Mouse (Mus musculus): ENCODE measurements around the gene Arhgef2. TPM values are rescaled to one million over a fixed set of nuclear protein-coding genes. Genes with fewer than 3 reads are reported as not detected.
"Not testable (repeated sequence)": the region's sequence is repeated elsewhere in the genome, so short reads cannot be mapped to it uniquely, and the experiment has no call there.

The Arhgef2 gene
- polyA plus RNA-seq, 1 experiment from 2014 or later = 175 TPM

GRCm38 (mm10) chr3:88569093-88569492 lies 36.7 kb upstream of the Arhgef2 start:
- in situ Hi-C loops (cut with MboI; ENCODE audit: low pct_unique_long_range_greater_than_20kb) = no loop called here
- ATAC-seq (no peak), DNase-seq (ENCODE audit: low read depth, low spot score) (no peak)
- TF ChIP-seq CTCF (IDR thresholded peaks at IDR 0.05) = no peak
- ChIA-PET POLR2A (interaction anchor here (1.1 to 1.3 kb wide), 3 partner anchors 9 to 24 kb away, joined by 3 to 4 read pairs (median 4); no protein-coding TSS in a partner anchor), CTCF (interaction anchor here (1.1 to 3.7 kb wide), 5 partner anchors 10 to 39 kb away, joined by 3 to 12 read pairs (median 5); no protein-coding TSS in a partner anchor)
- H3K27me3 ChIP-seq = no peaks in the 10 kb centered on the region

- in situ Hi-C loops (cut with MboI; ENCODE audit: low pct_unique_long_range_greater_than_20kb) = no loop called here
- TF ChIP-seq CTCF (IDR thresholded peaks at IDR 0.05) = no peak
- ATAC-seq (no peak), DNase-seq (ENCODE audit: low read depth, low spot score) (no peak)
- ChIA-PET CTCF (interaction anchor here (1.0 to 3.7 kb wide), 5 partner anchors 10 to 39 kb away, joined by 3 to 12 read pairs (median 5); no protein-coding TSS in a partner anchor), POLR2A (interaction anchor here (1.3 kb wide), 2 partner anchors 9 to 23 kb away, joined by 3 to 4 read pairs; no protein-coding TSS in a partner anchor)
- no peaks in the 10 kb centered on the region for H3K27me3 ChIP-seq
These were observed 36.1 kb upstream of the Arhgef2 start for GRCm38 (mm10) chr3:88569694-88570093.

GRCm38 (mm10) chr3:88570341-88570740 lies 35.4 kb upstream of the Arhgef2 start:
- ATAC-seq (no peak), DNase-seq (ENCODE audit: low read depth, low spot score) (no peak)
- no peak for TF ChIP-seq CTCF (IDR thresholded peaks at IDR 0.05)
- in situ Hi-C loops (cut with MboI; ENCODE audit: low pct_unique_long_range_greater_than_20kb) = no loop called here
- CTCF ChIA-PET = interaction anchor here (1.0 to 3.7 kb wide), 5 partner anchors 9 to 24 kb away, joined by 3 to 12 read pairs (median 5); no protein-coding TSS in a partner anchor
- POLR2A ChIA-PET = no interaction called here
- no peaks in the 10 kb centered on the region for H3K27me3 ChIP-seq

- no peak for TF ChIP-seq CTCF (IDR thresholded peaks at IDR 0.05)
- ChIA-PET CTCF (interaction anchor here (0.7 to 1.4 kb wide), 2 partner anchors 11 to 32 kb away, joined by 3 to 4 read pairs; no protein-coding TSS in a partner anchor), POLR2A (interaction anchor here (0.5 to 1.1 kb wide), 3 partner anchors 18 to 101 kb away, joined by 3 to 6 read pairs (median 3); no protein-coding TSS in a partner anchor)
- no peak for ATAC-seq
- DNase-seq (ENCODE audit: low read depth, low spot score) = no peak
- in situ Hi-C loops (cut with MboI; ENCODE audit: low pct_unique_long_range_greater_than_20kb) = no loop called here
- H3K27me3 ChIP-seq = no peaks in the 10 kb centered on the region
These were observed 33.9 kb upstream of the Arhgef2 start for GRCm38 (mm10) chr3:88571856-88572255.

- in situ Hi-C loops (cut with MboI; ENCODE audit: low pct_unique_long_range_greater_than_20kb) = no loop called here
- CTCF ChIA-PET = interaction anchor here (1.4 to 1.5 kb wide), 2 partner anchors 10 to 13 kb away, joined by 3 to 4 read pairs; no protein-coding TSS in a partner anchor
These were observed 32.9 kb upstream of the Arhgef2 start for GRCm38 (mm10) chr3:88572835-88573234.

GRCm38 (mm10) chr3:88573810-88574209 lies 32.0 kb upstream of the Arhgef2 start:
- in situ Hi-C loops (cut with MboI; ENCODE audit: low pct_unique_long_range_greater_than_20kb) = no loop called here
- CTCF ChIA-PET = interaction anchor here (1.5 kb wide), 1 partner anchor 12 kb away, joined by 3 read pairs; no protein-coding TSS in a partner anchor
- no peaks in the 10 kb centered on the region for H3K27me3 ChIP-seq
- ATAC-seq = no peak
- TF ChIP-seq CTCF (IDR thresholded peaks at IDR 0.05) = no peak
- no peak for DNase-seq (ENCODE audit: low read depth, low spot score)
- POLR2A ChIA-PET = interaction anchor here (0.7 kb wide), 1 partner anchor 49 kb away, joined by 3 read pairs; no protein-coding TSS in a partner anchor

More at GRCm38 (mm10) chr3:88572835-88573234, 32.9 kb upstream of the Arhgef2 start:
- DNase-seq (ENCODE audit: low read depth, low spot score) (no peak), ATAC-seq (no peak)
- H3K27me3 ChIP-seq = no peaks in the 10 kb centered on the region
- POLR2A ChIA-PET = interaction anchor here (0.7 to 1.1 kb wide), 2 partner anchors 19 to 102 kb away, joined by 3 read pairs; no protein-coding TSS in a partner anchor
- TF ChIP-seq CTCF (IDR thresholded peaks at IDR 0.05) = no peak

- ChIA-PET CTCF (interaction anchor here (0.9 kb wide), 1 partner anchor 80 kb away, joined by 3 read pairs; no protein-coding TSS in a partner anchor), POLR2A (interaction anchor here (0.7 kb wide), 1 partner anchor 127 kb away, joined by 6 read pairs; no protein-coding TSS in a partner anchor)
- ATAC-seq (no peak), DNase-seq (ENCODE audit: low read depth, low spot score) (no peak)
- in situ Hi-C loops (cut with MboI; ENCODE audit: low pct_unique_long_range_greater_than_20kb) = no loop called here
- TF ChIP-seq CTCF (IDR thresholded peaks at IDR 0.05) = no peak
- H3K27me3 ChIP-seq = no peaks in the 10 kb centered on the region
These were observed 30.2 kb upstream of the Arhgef2 start, which contains the start of gene Ssr2 for GRCm38 (mm10) chr3:88575540-88575939. Gene Ssr2 (plus strand): TSS chr3:88575876.

GRCm38 (mm10) chr3:88577846-88578245 lies 27.9 kb upstream of the Arhgef2 start:
- CTCF ChIA-PET = interaction anchor here (1.1 to 3.3 kb wide), 3 partner anchors 8 to 23 kb away, joined by 3 to 12 read pairs (median 5); no protein-coding TSS in a partner anchor

GRCm38 (mm10) chr3:88578498-88579424 lies 27.0 kb upstream of the Arhgef2 start:
- ATAC-seq (no peak), DNase-seq (ENCODE audit: low read depth, low spot score) (no peak)
- ChIA-PET POLR2A (interaction anchor here (0.7 to 2.0 kb wide), 5 partner anchors 10 to 16 kb away, joined by 3 to 4 read pairs (median 3); no protein-coding TSS in a partner anchor), CTCF (interaction anchor here (1.1 to 3.3 kb wide), 5 partner anchors 9 to 24 kb away, joined by 3 to 12 read pairs (median 5); no protein-coding TSS in a partner anchor)
- in situ Hi-C loops (cut with MboI; ENCODE audit: low pct_unique_long_range_greater_than_20kb) = no loop called here
- TF ChIP-seq CTCF (IDR thresholded peaks at IDR 0.05) = no peak
- H3K27me3 ChIP-seq = no peaks in the 10 kb centered on the region

More at GRCm38 (mm10) chr3:88577846-88578245, 27.9 kb upstream of the Arhgef2 start:
- H3K27me3 ChIP-seq; ATAC-seq; DNase-seq (ENCODE audit: low read depth, low spot score); in situ Hi-C loops (cut with MboI; ENCODE audit: low pct_unique_long_range_greater_than_20kb): not testable (repeated sequence)
- POLR2A ChIA-PET = interaction anchor here (0.7 to 1.2 kb wide), 2 partner anchors 9 to 13 kb away, joined by 3 read pairs; no protein-coding TSS in a partner anchor
